Mouse (Mus musculus): Measurements from ENCODE around the gene Bicral.

Gene Bicral

DNA sequence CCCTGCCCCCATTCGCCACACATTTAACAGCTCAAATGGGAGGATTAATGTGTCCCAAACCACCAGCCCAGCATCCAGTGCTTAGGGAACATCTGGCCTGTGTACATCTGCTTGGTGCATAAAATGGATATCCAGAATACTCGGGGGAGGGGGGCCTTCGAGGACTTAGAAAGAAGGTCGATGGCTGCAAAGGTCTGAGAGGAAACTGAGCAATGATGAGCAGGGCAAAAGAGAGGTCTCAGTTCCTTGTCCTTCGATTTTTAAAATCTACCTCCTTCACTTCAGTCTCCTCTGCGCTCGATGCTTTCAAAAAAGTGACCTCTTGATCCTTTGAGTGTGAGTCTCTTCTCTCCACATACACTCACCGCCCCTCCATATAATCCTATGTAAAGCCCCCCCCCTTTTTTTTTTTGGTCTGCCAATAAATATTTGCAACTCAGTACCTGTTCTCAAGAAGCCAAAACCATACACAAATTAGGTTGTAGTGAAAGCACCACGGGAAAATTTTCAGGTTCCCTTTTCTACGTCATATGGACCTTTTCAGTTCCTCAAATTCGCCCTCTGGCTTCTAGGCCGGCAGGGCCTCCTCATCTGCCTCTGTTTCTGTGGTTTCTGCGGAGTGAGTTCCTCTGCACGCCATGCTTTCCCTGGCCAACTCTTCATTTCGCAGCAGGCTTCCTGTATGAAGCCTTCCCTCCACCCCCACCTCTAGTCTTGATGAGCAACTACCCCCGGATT lies 107.1 kb downstream of the Bicral start:
- DNase-seq (ENCODE audit: low spot score in 2 of 2), result no peak

DNA sequence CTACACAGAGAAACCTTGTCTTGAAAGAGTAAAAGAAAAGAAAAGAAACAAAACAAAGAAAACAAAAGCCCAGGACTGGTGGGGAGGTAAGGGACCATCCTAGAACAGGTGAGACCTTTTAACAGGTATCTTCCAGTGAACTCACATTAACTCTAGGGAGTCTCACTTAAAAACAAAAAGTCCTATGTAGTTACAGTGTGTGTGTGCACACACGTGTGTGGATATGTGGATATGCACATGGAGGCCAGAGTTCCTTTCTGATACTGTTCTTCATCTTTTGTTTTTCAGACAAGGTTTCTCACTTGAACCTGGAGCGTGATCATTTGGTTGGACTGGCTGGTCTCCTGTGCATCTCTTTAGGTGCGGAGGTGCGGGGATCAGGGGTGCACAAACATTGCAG lies 107.7 kb downstream of the Bicral start:
- DNase-seq (ENCODE audit: low spot score in 2 of 2), result no peak

DNA sequence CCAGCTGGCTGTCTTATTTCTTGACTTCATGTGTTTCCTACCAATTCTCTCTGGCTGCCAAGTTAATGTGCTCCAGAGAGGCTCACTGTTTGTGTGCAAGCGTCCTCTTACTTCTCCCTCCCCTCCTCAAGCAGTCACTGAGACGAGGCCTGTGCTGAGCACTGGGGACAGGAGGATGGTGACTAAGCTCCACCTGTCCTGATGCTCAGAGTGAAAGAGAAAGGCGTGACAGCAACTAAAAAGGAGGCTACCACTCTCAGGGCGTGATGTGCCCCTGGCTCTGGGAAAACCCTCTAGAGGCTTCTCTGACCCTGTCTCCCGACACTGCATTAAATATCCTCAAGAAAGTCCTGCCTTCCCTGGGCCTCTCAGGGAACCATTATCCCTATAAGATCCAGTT lies 109.0 kb downstream of the Bicral start:
- no peak for DNase-seq (ENCODE audit: low spot score in 2 of 2)
